Mouse (Mus musculus) forebrain, embryonic 12.5 days (tissue): ENCODE results near the gene D1Ertd622e. TPM values are rescaled to one million over a fixed set of nuclear protein-coding genes. Genes with fewer than 3 reads are reported as not detected.

Experiments
- ATAC-seq: fragments of 200-750 bp; cut with Nextera tagmentation; 2 replicates; pipeline ENCODE4 v1.8.0; 2017; ENCODE audit warnings: moderate TSS enrichment; ENCODE audit not compliant: low FRiP score
- H3K27ac ChIP-seq: fragments of 300-500 bp; sonication (generic); 2 replicates; pipeline ENCODE4 v1.5.1; 2016; ENCODE audit warnings: mild to moderate bottlenecking
- H3K27me3 ChIP-seq: fragments of 300-500 bp; sonication (generic); 2 replicates; pipeline ENCODE4 v1.6.1; 2016; ENCODE audit warnings: mild to moderate bottlenecking
- H3K36me3 ChIP-seq: fragments of 300-500 bp; sonication (generic); replicated peaks from 2 replicates; pipeline ENCODE4 v1.6.1; 2016; ENCODE audit warnings: mild to moderate bottlenecking
- H3K4me1 ChIP-seq: fragments of 300-500 bp; sonication (generic); 2 replicates; pipeline ENCODE4 v1.6.1; 2016
- H3K4me2 ChIP-seq: fragments of 300-500 bp; sonication (generic); 2 replicates; pipeline ENCODE4 v1.6.1; 2016; ENCODE audit warnings: mild to moderate bottlenecking, moderate library complexity
- H3K4me3 ChIP-seq: fragments of 300-500 bp; sonication (generic); replicated peaks from 2 replicates; pipeline ENCODE4 v1.5.1; 2016; ENCODE audit warnings: mild to moderate bottlenecking
- H3K9ac ChIP-seq: fragments of 300-500 bp; sonication (generic); 2 replicates; pipeline ENCODE4 v1.6.1; 2016; ENCODE audit warnings: mild to moderate bottlenecking
- H3K9me3 ChIP-seq: fragments of 300-500 bp; sonication (generic); 2 replicates; pipeline ENCODE4 v1.6.1; 2016
- WGBS: fragments of 180-500 bp; shearing (Covaris S2); methylation state at CpG from one replicate; pipeline ENCODE4 v1.1.7; 2016; 5-methylcytosine and 5-hydroxymethylcytosine counted together
- polyA plus RNA-seq: library from polyadenylated mRNA; unstranded; fragments of >200 nt; fragmentation: Nextera tagmentation; extraction: Ambion mirVana; gene quantifications from 2 replicates; pipeline ENCODE4 v1.2.1, GENCODE M21; 2016

D1Ertd622e gene
- polyA plus RNA-seq, 1 experiment from 2014 or later, result 44.1 TPM

- no peak overlapping the region for H3K4me3 ChIP-seq
- no peaks in the 10 kb centered on the region for H3K9me3 ChIP-seq
- no peak overlapping the region for H3K4me2 ChIP-seq
- H3K27me3 ChIP-seq, result no peaks in the 10 kb centered on the region
- H3K36me3 ChIP-seq, result no peaks in the 10 kb centered on the region; the same call in 1 of the 2 replicates
- no peak overlapping the region for H3K9ac ChIP-seq
- H3K4me1 ChIP-seq, result peaks cover 40% of the 10 kb centered on the region
- WGBS, result 34% methylated on average over 5 of the region's 5 CpGs
- ATAC-seq, result peak; percentile 69
- peak overlapping the region; percentile 63 for H3K27ac ChIP-seq
Observed at GRCm38 (mm10) chr1:97630146-97630545, 31.7 kb downstream of the D1Ertd622e start.

DNA sequence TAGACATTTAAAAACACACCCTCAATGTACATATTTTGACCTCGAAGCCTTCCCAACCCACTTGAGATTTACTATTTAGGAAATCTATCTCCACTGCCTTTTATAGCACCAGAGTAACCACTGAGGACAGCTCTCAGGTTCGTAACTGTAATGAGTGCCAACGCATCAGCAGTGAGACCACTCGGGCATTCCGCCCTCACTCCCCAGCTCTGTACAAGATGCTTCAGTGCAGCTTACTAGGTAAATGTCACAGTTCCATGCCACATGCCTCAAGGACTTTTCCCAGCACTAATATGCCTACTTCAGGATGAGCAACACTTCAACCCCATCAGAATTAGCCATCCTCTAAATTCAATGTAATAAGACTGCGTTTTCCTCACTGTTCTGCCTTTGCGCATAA is 33.0 kb downstream of the D1Ertd622e start:
- Histone ChIP-seq H3K4me2 (no peak overlapping the region), H3K4me3 (no peak overlapping the region), H3K27me3 (no peaks in the 10 kb centered on the region), H3K4me1 (peaks cover 43% of the 10 kb centered on the region), H3K27ac (peak overlapping the region; percentile 25; the same call in 1 of the 2 replicates), H3K36me3 (no peaks in the 10 kb centered on the region), H3K9me3 (no peaks in the 10 kb centered on the region), H3K9ac (no peak overlapping the region)
- no peak for ATAC-seq
- 84% methylated on average over 7 of the region's 7 CpGs for WGBS

DNA sequence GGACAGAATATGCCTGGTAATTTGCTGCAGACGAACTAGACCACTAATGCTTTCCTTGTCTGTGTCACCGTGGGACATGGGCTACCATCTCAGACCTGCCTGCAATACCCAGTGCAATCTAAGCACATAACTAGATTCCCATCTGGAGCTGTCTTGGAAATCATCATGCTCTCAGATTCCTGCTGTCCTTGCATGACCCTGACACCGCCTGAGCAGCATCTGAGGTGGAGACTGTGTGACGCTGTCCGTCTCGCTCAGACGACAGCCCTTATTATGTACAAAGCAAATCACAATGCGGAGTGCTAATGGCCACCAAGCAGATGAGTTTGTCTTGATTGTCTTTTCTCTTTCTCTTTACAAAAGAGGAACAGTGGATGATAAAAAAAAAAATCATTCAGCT is 33.9 kb downstream of the D1Ertd622e start:
- H3K9me3 ChIP-seq, result no peaks in the 10 kb centered on the region
- no peak overlapping the region for H3K27ac ChIP-seq
- no peak for ATAC-seq
- no peak overlapping the region for H3K4me3 ChIP-seq
- no peaks in the 10 kb centered on the region for H3K27me3 ChIP-seq
- WGBS, result 69% methylated on average over 8 of the region's 8 CpGs
- H3K36me3 ChIP-seq, result no peaks in the 10 kb centered on the region
- no peak overlapping the region for H3K4me2 ChIP-seq
- H3K4me1 ChIP-seq, result peaks cover 52% of the 10 kb centered on the region
- H3K9ac ChIP-seq, result no peak overlapping the region

DNA sequence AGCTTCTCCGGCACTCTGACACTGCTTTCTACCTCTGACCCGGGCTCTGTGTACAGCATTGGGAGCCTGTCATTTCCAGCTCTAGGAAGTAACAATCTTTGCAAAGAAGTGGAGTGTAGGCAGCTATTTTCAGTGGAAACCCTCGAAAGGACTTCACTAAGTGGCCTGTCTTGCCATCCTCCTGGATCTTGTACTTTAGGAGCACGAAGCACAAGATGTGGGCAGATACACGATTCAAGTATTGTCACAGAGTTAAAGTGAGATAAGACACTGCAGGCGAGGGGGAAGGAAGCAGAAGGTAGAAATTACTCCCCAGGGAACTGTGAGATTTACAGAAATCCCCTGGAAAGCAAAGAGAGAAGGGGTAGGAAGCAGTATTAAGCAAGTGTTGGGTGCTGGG is 36.4 kb downstream of the D1Ertd622e start:
- no peaks in the 10 kb centered on the region for H3K36me3 ChIP-seq
- no peaks in the 10 kb centered on the region for H3K9me3 ChIP-seq
- no peak overlapping the region for H3K4me2 ChIP-seq
- H3K27me3 ChIP-seq, result no peaks in the 10 kb centered on the region
- no peak for ATAC-seq
- 64% methylated on average over 6 of the region's 6 CpGs for WGBS
- H3K9ac ChIP-seq, result no peak overlapping the region
- H3K27ac ChIP-seq, result no peak overlapping the region
- H3K4me1 ChIP-seq, result peaks cover 56% of the 10 kb centered on the region
- H3K4me3 ChIP-seq, result no peak overlapping the region

DNA sequence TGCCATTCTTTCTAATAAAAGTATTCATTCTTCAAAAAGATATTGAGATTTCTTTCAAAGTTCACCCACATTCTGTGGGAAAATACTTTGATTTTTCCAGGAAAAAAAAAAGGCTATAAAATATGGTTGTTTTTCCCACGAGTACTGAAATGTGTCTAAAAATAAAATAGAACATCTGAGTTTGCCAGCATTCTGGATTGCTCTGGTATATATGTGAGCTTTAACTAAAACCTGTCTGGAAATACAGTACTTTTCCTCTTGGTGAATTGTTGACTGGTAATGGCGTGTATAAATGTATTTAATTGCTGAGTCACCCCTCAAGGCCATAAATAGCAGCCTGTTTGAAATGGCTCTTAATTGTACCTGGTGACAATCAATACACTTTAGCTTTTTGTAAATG is 37.5 kb downstream of the D1Ertd622e start:
- no peak for ATAC-seq
- Histone ChIP-seq H3K27me3 (no peaks in the 10 kb centered on the region), H3K4me1 (peaks cover 47% of the 10 kb centered on the region), H3K9ac (no peak overlapping the region), H3K36me3 (no peaks in the 10 kb centered on the region), H3K4me3 (no peak overlapping the region), H3K4me2 (no peak overlapping the region), H3K27ac (no peak overlapping the region), H3K9me3 (no peaks in the 10 kb centered on the region)
- 45% methylated on average over 2 of the region's 2 CpGs for WGBS

- WGBS, result 7% methylated on average over 1 of the region's 1 CpGs
- peak overlapping the region; percentile 27 for H3K4me2 ChIP-seq
- peak; percentile 58 for ATAC-seq
- H3K4me3 ChIP-seq, result no peak overlapping the region
- H3K9ac ChIP-seq, result no peak overlapping the region
- H3K36me3 ChIP-seq, result no peaks in the 10 kb centered on the region
- peaks cover 36% of the 10 kb centered on the region for H3K4me1 ChIP-seq
- peak overlapping the region; percentile 75 for H3K27ac ChIP-seq
- no peaks in the 10 kb centered on the region for H3K27me3 ChIP-seq
- no peaks in the 10 kb centered on the region for H3K9me3 ChIP-seq
Observed at GRCm38 (mm10) chr1:97623214-97623856, 38.5 kb downstream of the D1Ertd622e start.

DNA sequence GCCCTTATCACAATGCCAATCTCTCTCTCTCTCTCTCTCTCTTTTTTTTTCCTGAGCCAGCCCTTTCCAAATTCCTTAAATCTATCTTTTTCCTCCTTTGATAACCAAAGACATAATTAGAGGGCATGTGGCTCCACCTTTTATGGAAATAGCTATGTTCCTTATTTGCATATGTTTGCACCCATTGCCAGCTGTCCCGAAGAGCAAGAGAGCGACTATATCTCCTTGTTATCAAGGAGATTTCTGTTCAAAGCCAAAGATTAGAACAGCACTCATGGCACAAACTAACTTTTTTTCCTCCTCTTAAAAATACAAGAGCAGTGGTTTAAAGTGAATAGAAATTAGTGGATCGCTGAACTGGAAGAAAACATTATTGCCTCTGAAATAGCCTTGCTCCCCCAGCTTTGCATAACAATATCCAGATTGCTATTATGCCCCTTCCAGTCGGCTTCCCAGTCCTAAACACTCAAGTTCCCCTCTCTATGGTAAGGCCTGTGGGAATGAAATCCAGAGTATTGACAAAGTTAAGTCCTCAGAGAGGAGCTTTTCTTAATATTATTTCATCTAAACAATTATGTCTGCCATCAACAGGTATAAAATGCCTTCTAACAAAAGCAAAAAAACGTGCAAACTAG is 39.2 kb downstream of the D1Ertd622e start:
- peak; percentile 92 for ATAC-seq
- WGBS, result 7% methylated on average over 5 of the region's 5 CpGs
- Histone ChIP-seq H3K9me3 (no peaks in the 10 kb centered on the region), H3K27me3 (no peaks in the 10 kb centered on the region), H3K4me3 (no peak overlapping the region), H3K36me3 (no peaks in the 10 kb centered on the region), H3K9ac (no peak overlapping the region), H3K4me2 (peak overlapping the region; percentile 27), H3K27ac (peak overlapping the region; percentile 75), H3K4me1 (peaks cover 31% of the 10 kb centered on the region)

DNA sequence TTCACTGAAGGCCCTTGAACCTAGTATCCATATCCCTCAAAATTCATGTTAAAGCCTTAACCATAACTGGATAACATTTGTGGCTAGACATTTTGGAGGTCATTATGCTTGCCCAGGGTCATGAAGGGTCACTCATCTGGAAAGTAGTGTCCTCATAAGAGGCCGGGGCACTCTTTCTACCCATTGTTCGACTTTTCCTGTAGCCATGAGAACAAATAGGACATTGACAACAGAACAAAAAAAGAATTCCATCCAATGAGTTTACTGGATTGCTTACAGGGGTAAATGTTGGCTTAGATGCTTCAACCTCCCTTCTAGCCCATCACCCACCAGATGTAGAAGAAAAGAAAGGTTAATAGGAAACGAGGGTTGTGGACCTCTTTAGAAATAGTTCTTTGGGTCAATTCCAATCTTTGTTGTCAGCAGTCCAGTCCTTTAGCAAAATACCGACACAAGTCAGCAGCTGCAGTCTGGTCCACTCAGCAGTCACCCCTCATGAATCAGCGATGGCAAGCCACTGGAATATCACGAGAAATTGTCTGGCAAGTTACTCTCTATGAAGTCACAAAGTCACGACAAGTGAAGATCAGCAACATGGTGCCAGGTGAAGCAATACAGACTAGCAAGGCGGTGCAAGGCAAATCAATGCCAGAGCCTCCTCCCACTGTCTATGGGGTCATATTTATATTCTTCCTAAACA is 42.1 kb downstream of the D1Ertd622e start:
- peaks cover 33% of the 10 kb centered on the region for H3K4me1 ChIP-seq
- H3K36me3 ChIP-seq, result no peaks in the 10 kb centered on the region
- WGBS, result 79% methylated on average over 8 of the region's 8 CpGs

GRCm38 (mm10) chr1:97615525-97615924 is 46.3 kb downstream of the D1Ertd622e start:
- ATAC-seq, result no peak
- WGBS, result 89% methylated on average over 1 of the region's 1 CpGs
- no peak overlapping the region for H3K9ac ChIP-seq
- H3K4me3 ChIP-seq, result no peak overlapping the region
- H3K4me1 ChIP-seq, result peaks cover 9% of the 10 kb centered on the region
- H3K36me3 ChIP-seq, result no peaks in the 10 kb centered on the region
- H3K9me3 ChIP-seq, result no peaks in the 10 kb centered on the region
- H3K27me3 ChIP-seq, result no peaks in the 10 kb centered on the region
- H3K27ac ChIP-seq, result no peak overlapping the region
- H3K4me2 ChIP-seq, result no peak overlapping the region

More for the DNA sequence above, 42.1 kb downstream of the D1Ertd622e start:
- Histone ChIP-seq H3K27ac (no peak overlapping the region), H3K9me3 (no peaks in the 10 kb centered on the region), H3K9ac (no peak overlapping the region), H3K4me2 (no peak overlapping the region), H3K4me3 (no peak overlapping the region), H3K27me3 (no peaks in the 10 kb centered on the region)
- no peak for ATAC-seq

DNA sequence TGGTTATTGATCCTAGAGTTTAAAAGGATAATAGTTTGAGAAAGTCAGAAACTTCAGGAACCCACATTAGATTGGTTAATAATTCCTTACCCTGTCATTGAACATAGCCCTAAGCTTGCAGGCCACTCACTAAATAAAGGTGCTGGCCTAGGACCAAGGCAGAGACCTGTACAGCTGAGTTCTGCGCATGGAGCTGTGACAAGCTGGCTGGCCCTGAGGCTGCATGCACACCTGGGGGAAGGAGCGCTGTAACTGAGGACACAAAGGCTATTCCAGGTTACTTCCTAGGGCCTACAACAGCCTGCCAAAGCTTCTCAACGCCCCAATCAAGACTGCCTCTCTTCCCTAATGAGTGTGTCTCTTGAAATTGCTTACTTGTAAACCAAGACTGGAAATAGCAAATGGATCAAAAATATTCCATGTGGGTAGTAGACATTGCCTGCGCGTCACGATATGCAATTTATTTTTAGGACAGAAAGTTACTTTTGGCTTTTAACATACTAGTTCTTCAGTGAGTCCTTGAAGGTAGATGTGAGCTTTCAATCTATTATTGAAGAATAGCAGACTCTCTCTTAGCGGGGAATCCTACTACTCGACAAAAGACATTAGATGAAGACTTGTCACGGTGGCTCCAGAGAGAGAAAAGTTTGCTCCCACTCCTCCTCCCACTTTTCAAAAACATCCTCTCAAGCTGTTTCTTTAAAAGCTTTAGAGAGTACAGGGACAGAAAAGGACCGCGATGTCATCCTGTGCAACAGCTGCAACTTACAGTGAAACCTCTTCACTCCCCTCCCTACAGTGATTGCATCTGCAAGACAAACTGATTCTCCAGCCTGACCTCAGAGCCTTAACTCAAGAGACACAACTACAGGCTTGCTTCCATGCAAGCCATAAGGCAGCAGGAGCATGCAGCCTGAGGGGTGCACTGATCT is 47.1 kb downstream of the D1Ertd622e start:
- H3K4me1 ChIP-seq, result peaks cover 9% of the 10 kb centered on the region
- no peaks in the 10 kb centered on the region for H3K36me3 ChIP-seq
- no peak overlapping the region for H3K4me2 ChIP-seq
- no peak for ATAC-seq
- H3K27me3 ChIP-seq, result no peaks in the 10 kb centered on the region
- H3K9ac ChIP-seq, result no peak overlapping the region
- H3K9me3 ChIP-seq, result no peaks in the 10 kb centered on the region
- H3K27ac ChIP-seq, result no peak overlapping the region
- 84% methylated on average over 11 of the region's 11 CpGs for WGBS
- H3K4me3 ChIP-seq, result no peak overlapping the region

- no peak for ATAC-seq
Observed at GRCm38 (mm10) chr1:97611747-97612146, 50.1 kb downstream of the D1Ertd622e start.

GRCm38 (mm10) chr1:97603361-97603760 is 58.5 kb downstream of the D1Ertd622e start:
- no peak for ATAC-seq
- Histone ChIP-seq H3K27me3 (no peaks in the 10 kb centered on the region), H3K4me1 (no peaks in the 10 kb centered on the region), H3K9ac (no peak overlapping the region), H3K4me3 (no peak overlapping the region), H3K27ac (no peak overlapping the region), H3K9me3 (no peaks in the 10 kb centered on the region), H3K4me2 (no peak overlapping the region), H3K36me3 (no peaks in the 10 kb centered on the region)
- 88% methylated on average over 1 of the region's 1 CpGs for WGBS

More at GRCm38 (mm10) chr1:97611747-97612146, 50.1 kb downstream of the D1Ertd622e start:
- H3K4me2 ChIP-seq, result no peak overlapping the region
- 49% methylated on average over 2 of the region's 2 CpGs for WGBS
- H3K4me1 ChIP-seq, result peaks cover 3% of the 10 kb centered on the region
- no peak overlapping the region for H3K9ac ChIP-seq
- H3K27me3 ChIP-seq, result no peaks in the 10 kb centered on the region
- H3K36me3 ChIP-seq, result no peaks in the 10 kb centered on the region
- H3K27ac ChIP-seq, result no peak overlapping the region
- no peak overlapping the region for H3K4me3 ChIP-seq
- no peaks in the 10 kb centered on the region for H3K9me3 ChIP-seq
